9 mouse cellular contexts compared by ENCODE assay signal in genomic region chr1:119049812-119050615, GRCm38 (mm10). TPM values are rescaled to one million over a fixed set of nuclear protein-coding genes. Genes with fewer than 3 reads are reported as not detected.
DNase-seq lines count a peak whose midpoint lies in the region; ATAC-seq and TF ChIP-seq lines count a peak whose summit lies in the region.
"Had no signal": no experiment of that assay in that cellular context is flagged by ENCODE, and none has a peak within 500 bp of the region (broad histone marks: within the 10 kb centered on the region; RNA-seq: fewer than 3 reads in every experiment).

No protein-coding gene starts in this region.

- H3K27me3 ChIP-seq in kidney, embryonic 15.5 days = peaks cover 39% of the 10 kb centered on the region
- no peaks in the 10 kb centered on the region; the same call in 1 of the 2 replicates for H3K27me3 ChIP-seq in hindbrain, embryonic 11.5 days (ENCODE audit: control insufficient read depth, insufficient read depth, low read length)
- H3K27me3 ChIP-seq in midbrain, embryonic 16.5 days (ENCODE audit: control insufficient read depth, insufficient read depth, low read depth, low read length) = peaks cover 3% of the 10 kb centered on the region

- peak overlapping the region; percentile 90; the same call in 1 of the 2 replicates for H3K4me2 ChIP-seq in kidney, embryonic 15.5 days
- H3K4me2 ChIP-seq in hindbrain, embryonic 11.5 days (replicated peaks; ENCODE audit: low read depth, low read length) = peak overlapping the region; percentile 84
- no peak overlapping the region for H3K4me2 ChIP-seq in midbrain, embryonic 16.5 days (ENCODE audit: low read length)

- 47% methylated on average over 10 of the region's 10 CpGs for WGBS in kidney, embryonic 15.5 days
- WGBS in hindbrain, embryonic 11.5 days = 5% methylated on average over 10 of the region's 10 CpGs
- 7% methylated on average over 10 of the region's 10 CpGs for WGBS in midbrain, embryonic 16.5 days

- no peak overlapping the region for H3K9ac ChIP-seq in kidney, embryonic 15.5 days
- H3K9ac ChIP-seq in hindbrain, embryonic 11.5 days (ENCODE audit: low read depth, low read length) = no peak overlapping the region
- no peak overlapping the region for H3K9ac ChIP-seq in midbrain, embryonic 16.5 days (ENCODE audit: low read depth, low read length)

- no peak overlapping the region for H3K27ac ChIP-seq in kidney, embryonic 15.5 days
- H3K27ac ChIP-seq in cortical plate, adult 2 months (ENCODE audit: insufficient read depth, low read length) = 0 out of 2 replicates have a peak overlapping the region, but pooled peaks have one; percentile 35
- H3K27ac ChIP-seq in hindbrain, embryonic 11.5 days (ENCODE audit: low read depth, low read length) = peak overlapping the region; percentile 59
- H3K27ac ChIP-seq in midbrain, embryonic 16.5 days (ENCODE audit: low read length) = peak overlapping the region; percentile 1; the same call in 1 of the 2 replicates

- no peak for TF ChIP-seq POLR2A in cortical plate, adult 2 months (IDR thresholded peaks at IDR 0.05; ENCODE audit: extremely low read depth, insufficient read depth, low read length)

- H3K36me3 ChIP-seq in kidney, embryonic 15.5 days = no peaks in the 10 kb centered on the region
- no peaks in the 10 kb centered on the region for H3K36me3 ChIP-seq in hindbrain, embryonic 11.5 days (ENCODE audit: control insufficient read depth, insufficient read depth, low read length)
- no peaks in the 10 kb centered on the region for H3K36me3 ChIP-seq in midbrain, embryonic 16.5 days (ENCODE audit: control insufficient read depth, insufficient read depth, low read length)

- H3K4me1 ChIP-seq in kidney, embryonic 15.5 days = peaks cover 65% of the 10 kb centered on the region
- H3K4me1 ChIP-seq in cortical plate, adult 2 months (ENCODE audit: control insufficient read depth, insufficient read depth, low read length) = no peaks in the 10 kb centered on the region; the same call in 1 of the 2 replicates
- peaks cover 8% of the 10 kb centered on the region for H3K4me1 ChIP-seq in hindbrain, embryonic 11.5 days (replicated peaks; ENCODE audit: control insufficient read depth, insufficient read depth, low read length)
- H3K4me1 ChIP-seq in midbrain, embryonic 16.5 days (ENCODE audit: control insufficient read depth, insufficient read depth, low read length) = peaks cover 42% of the 10 kb centered on the region

- H3K9me3 ChIP-seq in kidney, embryonic 15.5 days (replicated peaks) = no peaks in the 10 kb centered on the region
- no peaks in the 10 kb centered on the region for H3K9me3 ChIP-seq in hindbrain, embryonic 11.5 days (ENCODE audit: control insufficient read depth, low read length)
- no peaks in the 10 kb centered on the region for H3K9me3 ChIP-seq in midbrain, embryonic 16.5 days (replicated peaks; ENCODE audit: control insufficient read depth, low read length, poor library complexity, severe bottlenecking)

- TF ChIP-seq CTCF in cortical plate, adult 2 months (IDR thresholded peaks at IDR 0.05; ENCODE audit: extremely low read depth, insufficient read depth, low read length) = no peak

- ATAC-seq in kidney, embryonic 15.5 days (replicated peaks; ENCODE audit: low FRiP score) = no peak
- ATAC-seq in hindbrain, embryonic 11.5 days (ENCODE audit: low FRiP score) = no peak
- ATAC-seq in midbrain, embryonic 16.5 days = no peak
- no peak for ATAC-seq in granulocyte monocyte progenitor cell, adult 5-6 weeks (replicated peaks; ENCODE audit: poor library complexity, severe bottlenecking)

- no peak overlapping the region for H3K4me3 ChIP-seq in kidney, embryonic 15.5 days (replicated peaks)
- no peak overlapping the region for H3K4me3 ChIP-seq in cortical plate, adult 2 months (ENCODE audit: insufficient read depth, low read length)
- no peak overlapping the region for H3K4me3 ChIP-seq in hindbrain, embryonic 11.5 days (ENCODE audit: low read depth, low read length)
- H3K4me3 ChIP-seq in midbrain, embryonic 16.5 days (ENCODE audit: low read depth, low read length) = no peak overlapping the region

- DNase-seq in kidney, postnatal 10 days = no peak
- peak; percentile 51 for DNase-seq in hindbrain, embryonic 11.5 days (ENCODE audit: low spot score)
- DNase-seq in urinary bladder, postnatal 10 days (ENCODE audit: low spot score) = no peak
- DNase-seq in adrenal gland, postnatal 4 days (ENCODE audit: low spot score in 2 of 2) = no peak
- DNase-seq: gastrocnemius, postnatal 36 days had no signal

RNA-seq across cellular contexts. Expression of gene Gli2, which starts 3.4 kb away (rescaled TPM):
- polyA plus RNA-seq in kidney, embryonic 15.5 days (2015; fragmentation: Nextera tagmentation; extraction: Ambion mirVana) = 4.8 and 6.5 TPM in 2 replicates
- 1.6 and 1.8 TPM in 2 replicates for polyA plus RNA-seq in cortical plate, adult 2 months (2012; rRNA removed)
- 7.1 and 8.7 TPM in 2 replicates for polyA plus RNA-seq in hindbrain, embryonic 11.5 days (2014; fragmentation: Nextera tagmentation; extraction: Ambion mirVana)
- polyA plus RNA-seq in midbrain, embryonic 16.5 days (2015; fragmentation: Nextera tagmentation; extraction: Ambion mirVana) = 1.1 TPM in 2 replicates
- not detected in 2 replicates for total RNA-seq in granulocyte monocyte progenitor cell, adult 5-6 weeks (2014; fragmentation: Nextera tagmentation)
- not detected in 2 replicates for total RNA-seq in granulocyte monocyte progenitor cell, adult 5-6 weeks (2017)
- total RNA-seq in adrenal gland, postnatal 4 days (2021) = 1 to 10 TPM; 3.9 to 4.3 TPM
